Mouse (Mus musculus) heart, embryonic 14.5 days (tissue): ENCODE data around the gene Cep19. TPM values are rescaled to one million over a fixed set of nuclear protein-coding genes. Genes with fewer than 3 reads are reported as not detected.
A peak's percentile ranks its signal among the peaks of the same experiment; 100 is the strongest.
"Not testable (repeated sequence)": the region's sequence is repeated elsewhere in the genome, so short reads cannot be mapped to it uniquely, and the experiment has no call there.

Experiments used
- ATAC-seq: fragments of 200-750 bp; cut with Nextera tagmentation; 2 replicates; pipeline ENCODE4 v1.8.0; 2017; ENCODE audit warnings: low read depth, moderate TSS enrichment; ENCODE audit not compliant: insufficient number of reproducible peaks, insufficient read depth, low FRiP score
- H3K27ac ChIP-seq, 2 experiments: fragments of 200-500 bp in 1 of 2; fragments of 300-500 bp in 1 of 2; sonication (generic) in 1 of 2; replicated peaks in 1 of 2; 2 replicates each; pipeline ENCODE4 v1.5.1; 2012 to 2014; ENCODE audit warnings: low read depth in 2 of 2, low read length in 2 of 2, control low read depth in 1 of 2, mild to moderate bottlenecking in 1 of 2, mixed read lengths in 1 of 2; ENCODE audit not compliant: control insufficient read depth in 1 of 2, insufficient read depth in 1 of 2
- H3K27me3 ChIP-seq: fragments of 300-500 bp; sonication (generic); 2 replicates; pipeline ENCODE4 v1.6.1; 2014; ENCODE audit warnings: mild to moderate bottlenecking, low read length, control low read depth; ENCODE audit not compliant: control insufficient read depth, insufficient read depth
- H3K36me3 ChIP-seq: fragments of 300-500 bp; sonication (generic); 2 replicates; pipeline ENCODE4 v1.6.1; 2014; ENCODE audit warnings: mild to moderate bottlenecking, control low read depth, low read length, mixed read lengths; ENCODE audit not compliant: control insufficient read depth, insufficient read depth
- H3K4me1 ChIP-seq, 2 experiments: fragments of 200-500 bp in 1 of 2; fragments of 300-500 bp in 1 of 2; sonication (generic) in 1 of 2; 2 replicates each; pipeline ENCODE4 v1.6.1; 2012 to 2014; ENCODE audit warnings: low read length in 2 of 2, control low read depth in 1 of 2, mixed read lengths in 1 of 2; ENCODE audit not compliant: control insufficient read depth in 2 of 2, insufficient read depth in 2 of 2
- H3K4me2 ChIP-seq: fragments of 300-500 bp; sonication (generic); 2 replicates; pipeline ENCODE4 v1.6.1; 2014; ENCODE audit warnings: mild to moderate bottlenecking, low read length
- H3K4me3 ChIP-seq, 2 experiments: fragments of 200-500 bp in 1 of 2; fragments of 300-500 bp in 1 of 2; sonication (generic) in 1 of 2; 2 replicates each; pipeline ENCODE4 v1.5.1; 2012 to 2014; ENCODE audit warnings: low read length in 2 of 2, mild to moderate bottlenecking in 2 of 2, control low read depth in 1 of 2, low read depth in 1 of 2, moderate library complexity in 1 of 2; ENCODE audit not compliant: control insufficient read depth in 1 of 2, insufficient read depth in 1 of 2
- H3K9ac ChIP-seq: fragments of 300-500 bp; sonication (generic); 2 replicates; pipeline ENCODE4 v1.6.1; 2014; ENCODE audit warnings: mild to moderate bottlenecking, low read length
- H3K9me3 ChIP-seq: fragments of 300-500 bp; sonication (generic); 2 replicates; pipeline ENCODE4 v1.6.1; 2016; ENCODE audit warnings: low read length, control low read depth; ENCODE audit not compliant: control insufficient read depth
- WGBS: fragments of 180-500 bp; shearing (Covaris S2); extraction: QIAGEN DNeasy Blood & Tissue Kit; methylation state at CpG from one replicate; pipeline ENCODE4 v1.1.7; 2014; 5-methylcytosine and 5-hydroxymethylcytosine counted together
- polyA plus RNA-seq: library from polyadenylated mRNA; unstranded; fragments of >200 nt; fragmentation: Nextera tagmentation; extraction: Ambion mirVana; gene quantifications from 2 replicates; pipeline ENCODE4 v1.2.1, GENCODE M21; 2014

The Cep19 gene
- polyA plus RNA-seq, 1 experiment from 2014 or later = 25.0 TPM

- H3K4me3 ChIP-seq, H3K36me3 ChIP-seq, ATAC-seq, H3K27ac ChIP-seq, H3K9me3 ChIP-seq, H3K27me3 ChIP-seq, H3K9ac ChIP-seq, H3K4me2 ChIP-seq: not testable (repeated sequence)
- peaks cover 9 to 24% of the 10 kb centered on the region in 2 experiments for H3K4me1 ChIP-seq
- 54% methylated on average over 4 of the region's 4 CpGs for WGBS
Measured at GRCm38 (mm10) chr16:32070070-32070469, 29.5 kb upstream of the Cep19 start.

DNA sequence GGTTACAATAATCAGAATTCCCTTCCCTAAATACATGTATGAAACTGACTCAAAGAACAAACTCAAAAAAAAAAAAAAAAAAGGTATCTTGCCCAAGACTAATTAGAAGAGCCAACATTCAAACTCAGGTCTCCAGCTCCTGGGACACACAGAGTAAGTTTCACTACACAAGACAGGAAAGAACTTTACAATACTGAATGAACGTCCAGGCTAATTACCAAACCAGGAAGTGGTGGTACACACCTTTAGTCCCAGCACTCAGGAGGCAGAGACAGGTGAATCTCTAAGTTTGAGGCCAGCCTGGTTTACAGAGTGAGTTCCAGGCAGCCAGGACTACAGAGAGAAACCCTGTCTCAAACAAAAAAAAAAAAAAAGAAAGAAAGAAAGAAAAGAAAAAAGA lies 23.8 kb upstream of the Cep19 start:
- no peak for ATAC-seq
- WGBS = 41% methylated on average over 1 of the region's 1 CpGs
- Histone ChIP-seq H3K27me3 (no peaks in the 10 kb centered on the region), H3K27ac (no peak overlapping the region), H3K4me2 (no peak overlapping the region), H3K4me3 (no peak overlapping the region), H3K4me1 (peaks cover 0 to 25% of the 10 kb centered on the region in 2 experiments; a peak in 3 of 4 replicates), H3K9ac (no peak overlapping the region), H3K9me3 (no peaks in the 10 kb centered on the region), H3K36me3 (no peaks in the 10 kb centered on the region)

GRCm38 (mm10) chr16:32076406-32076805 lies 23.2 kb upstream of the Cep19 start:
- Histone ChIP-seq H3K9ac (peak overlapping the region; percentile 25; the same call in 1 of the 2 replicates), H3K4me3 (no peak overlapping the region), H3K36me3 (no peaks in the 10 kb centered on the region), H3K27me3 (no peaks in the 10 kb centered on the region), H3K4me2 (peak overlapping the region; percentile 39), H3K9me3 (no peaks in the 10 kb centered on the region), H3K27ac (no peak overlapping the region), H3K4me1 (peaks cover 0 to 25% of the 10 kb centered on the region in 2 experiments; a peak in 3 of 4 replicates)
- 48% methylated on average over 3 of the region's 3 CpGs for WGBS
- ATAC-seq = no peak

DNA sequence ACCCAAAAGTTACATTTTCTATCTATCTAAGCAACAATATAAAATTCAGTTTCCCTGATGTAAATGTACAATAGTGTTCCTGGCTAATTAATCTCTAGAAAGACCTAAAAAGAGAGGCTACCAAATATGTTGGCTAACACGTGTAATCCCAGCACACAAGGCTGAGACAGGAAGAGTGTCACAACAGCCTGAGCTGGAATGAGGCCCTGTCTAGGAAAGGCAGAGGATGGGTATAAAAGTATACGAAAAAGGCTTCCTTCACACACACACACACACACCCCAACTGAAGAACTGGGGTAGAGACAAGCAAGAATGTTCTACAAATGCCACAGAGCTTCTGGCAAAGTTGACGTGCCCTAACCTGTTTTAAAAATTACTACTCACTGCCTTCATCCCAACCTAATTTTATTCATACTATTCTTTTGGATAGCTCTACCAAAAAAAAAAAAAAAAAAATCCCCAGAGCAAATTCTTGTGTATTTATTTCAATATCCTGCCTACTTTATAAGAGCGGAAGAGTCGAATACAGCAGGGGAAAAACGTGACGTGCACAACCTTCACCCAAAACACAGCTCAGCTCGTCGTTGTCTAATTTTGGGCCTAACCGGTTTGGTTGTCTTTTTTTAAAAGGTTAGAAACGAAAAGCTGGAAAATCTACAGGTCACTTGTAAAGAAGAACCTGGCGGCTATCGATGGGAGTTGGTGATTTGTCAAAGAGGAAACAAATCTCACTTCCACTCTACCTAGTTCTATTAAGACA lies 21.8 kb upstream of the Cep19 start:
- peaks cover 0 to 19% of the 10 kb centered on the region in 2 experiments; a peak in 3 of 4 replicates for H3K4me1 ChIP-seq
- peak overlapping the region; percentile 99 for H3K9ac ChIP-seq
- no peaks in the 10 kb centered on the region for H3K9me3 ChIP-seq
- H3K27me3 ChIP-seq = no peaks in the 10 kb centered on the region
- peak overlapping the region; percentile 60 for H3K4me2 ChIP-seq
- 0 out of 2 replicates have a peak, but pooled peaks cover 8% of the 10 kb centered on the region for H3K36me3 ChIP-seq
- H3K4me3 ChIP-seq = peak overlapping the region; percentile 97 to 98
- WGBS = 5% methylated on average over 13 of the region's 13 CpGs
- peak overlapping the region; percentile 95 to 98 for H3K27ac ChIP-seq
- ATAC-seq = no peak

DNA sequence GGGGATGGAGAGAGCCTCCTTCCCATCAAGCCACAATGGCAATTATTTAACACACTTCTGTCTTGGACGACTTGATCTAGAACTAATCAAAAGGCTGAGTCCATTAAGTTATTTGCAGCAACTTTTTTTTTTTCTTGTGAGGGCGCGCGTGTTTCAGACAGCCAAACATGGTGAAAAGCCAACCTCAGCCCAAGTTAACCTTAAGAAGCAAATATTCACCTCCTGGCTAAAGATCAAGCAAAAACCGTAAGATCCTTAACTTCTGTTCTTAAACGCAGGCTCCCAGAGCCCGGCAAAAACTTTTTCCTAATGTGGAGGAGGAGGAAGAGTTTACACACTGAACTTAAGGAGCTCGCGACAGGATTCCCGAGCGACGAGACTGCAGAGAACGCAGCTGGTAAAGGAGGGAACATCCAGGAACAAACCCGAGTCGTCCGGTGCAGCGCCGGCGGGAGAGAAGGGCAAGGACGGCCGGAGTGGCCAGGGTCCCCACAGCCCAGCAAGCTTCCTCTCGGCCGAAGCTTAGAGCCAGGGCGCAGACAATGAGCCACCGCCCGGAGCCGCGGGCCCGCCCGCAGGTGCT lies 21.1 kb upstream of the Cep19 start:
- peak overlapping the region; percentile 95 to 98 for H3K27ac ChIP-seq
- peaks cover 0 to 19% of the 10 kb centered on the region in 2 experiments; a peak in 3 of 4 replicates for H3K4me1 ChIP-seq
- no peaks in the 10 kb centered on the region for H3K27me3 ChIP-seq
- peaks cover 11% of the 10 kb centered on the region; the same call in 1 of the 2 replicates for H3K36me3 ChIP-seq
- under 1% methylated on average over 30 of the region's 30 CpGs for WGBS
- H3K9me3 ChIP-seq = no peaks in the 10 kb centered on the region
- H3K9ac ChIP-seq = peak overlapping the region; percentile 99
- ATAC-seq = no peak
- peak overlapping the region; percentile 97 to 98 for H3K4me3 ChIP-seq
- H3K4me2 ChIP-seq = peak overlapping the region; percentile 60

GRCm38 (mm10) chr16:32078991-32079511 lies 20.5 kb upstream of the Cep19 start, which contains the start of gene Pak2:
Gene Pak2, minus strand, starts transcription at chr16:32079342.
- H3K4me1 ChIP-seq = peaks cover 0 to 19% of the 10 kb centered on the region in 2 experiments; a peak in 3 of 4 replicates
- H3K9me3 ChIP-seq = no peaks in the 10 kb centered on the region
- H3K27me3 ChIP-seq = no peaks in the 10 kb centered on the region
- H3K4me3 ChIP-seq = peak within 1 kb of the TSS; percentile 97 to 98
- H3K36me3 ChIP-seq = peaks cover 14% of the 10 kb centered on the region
- H3K27ac ChIP-seq = peak within 1 kb of the TSS; percentile 95 to 98
- H3K9ac ChIP-seq = peak within 1 kb of the TSS; percentile 99
- ATAC-seq = peak; percentile 94
- H3K4me2 ChIP-seq = peak within 1 kb of the TSS; percentile 60
- WGBS = under 1% methylated on average over 56 of the region's 60 CpGs

GRCm38 (mm10) chr16:32087629-32088443 lies 11.8 kb upstream of the Cep19 start:
- Histone ChIP-seq H3K4me1 (no peaks in the 10 kb centered on the region), H3K36me3 (peaks cover 89% of the 10 kb centered on the region), H3K9me3 (no peaks in the 10 kb centered on the region), H3K27ac (no peak overlapping the region), H3K9ac (no peak overlapping the region), H3K27me3 (no peaks in the 10 kb centered on the region), H3K4me2 (no peak overlapping the region), H3K4me3 (no peak overlapping the region)
- WGBS = 77% methylated on average over 17 of the region's 17 CpGs
- no peak for ATAC-seq
